Mouse (Mus musculus) central nervous system, embryonic 11.5 days (tissue): ENCODE measurements around the gene Dhx58. TPM values are rescaled to one million over a fixed set of nuclear protein-coding genes. Genes with fewer than 3 reads are reported as not detected.

ENCODE experiments used
- polyA plus RNA-seq: library from polyadenylated mRNA; depleted of rRNA; stranded (reverse); fragments of >200 nt; gene quantifications from 2 replicates; pipeline ENCODE4 v1.2.3, GENCODE M21; 2012; rRNA removed

Dhx58 gene
- 3.2 and 3.3 TPM in 2 replicates for polyA plus RNA-seq

GRCm38 (mm10) chr11:100703851-100704531, at the start of gene Dhx58:
Gene Dhx58, minus strand, starts transcription at chr11:100704271.

GRCm38 (mm10) chr11:100738066-100738604, 34.1 kb upstream of the Dhx58 start, which contains the start of gene Rab5c:
Gene Rab5c, minus strand, starts transcription at chr11:100738215.

GRCm38 (mm10) chr11:100713735-100714533, 9.9 kb upstream of the Dhx58 start, which contains the start of gene Hspb9:
Gene Hspb9, plus strand, starts transcription at chr11:100713850.

GRCm38 (mm10) chr11:100711783-100712615, 7.9 kb upstream of the Dhx58 start, which contains the start of gene Kat2a:
Gene Kat2a, minus strand, starts transcription at chr11:100712465.

DNA sequence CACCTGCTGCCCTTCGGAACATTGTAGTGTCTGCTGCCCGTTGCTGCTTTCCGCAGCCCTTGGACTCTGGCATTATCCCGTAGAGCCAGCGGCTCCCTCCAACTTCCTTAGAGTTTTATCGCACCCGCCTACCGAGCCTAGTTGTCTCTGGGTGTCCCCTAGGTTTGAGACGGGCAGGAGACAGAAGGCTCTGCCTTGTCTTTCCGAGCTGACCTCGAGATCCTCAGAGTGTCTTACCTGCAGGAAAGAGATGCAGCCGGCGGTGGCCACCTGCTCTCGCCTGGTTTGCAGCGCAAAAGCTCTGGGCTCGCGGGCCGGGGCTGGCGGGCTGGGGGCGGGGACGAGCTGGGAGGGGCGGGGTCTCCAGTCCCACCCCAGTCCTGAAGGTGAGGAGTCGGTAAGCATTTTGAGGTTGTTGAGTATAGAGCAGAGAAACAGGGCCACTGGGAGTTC, 11.9 kb downstream of the Dhx58 start, which contains the start of gene Zfp385c:
Gene Zfp385c, minus strand, starts transcription at position 292 of the 453 bp plus-strand sequence.

Other genes with a start within 250 kb of the Dhx58 start
- 9.5 and 9.8 TPM in 2 replicates for gene Klhl11, start 231.5 kb downstream of the Dhx58 start, polyA plus RNA-seq
- gene Acly, start 176.3 kb downstream of the Dhx58 start, polyA plus RNA-seq = 174 and 188 TPM in 2 replicates
- gene Ttc25, start 158.7 kb downstream of the Dhx58 start, polyA plus RNA-seq = 1.1 and 1.6 TPM in 2 replicates
- 10.0 and 14.6 TPM in 2 replicates for gene Cnp, start 129.4 kb downstream of the Dhx58 start, polyA plus RNA-seq
- 67.2 and 77.8 TPM in 2 replicates for gene Nkiras2, start 85.0 kb downstream of the Dhx58 start, polyA plus RNA-seq
- gene Dnajc7, start 84.1 kb downstream of the Dhx58 start, polyA plus RNA-seq = 267 and 311 TPM in 2 replicates
- 0.35 and 0.65 TPM in 2 replicates for gene Zfp385c, start 11.8 kb downstream of the Dhx58 start, polyA plus RNA-seq
- 49.7 and 54.3 TPM in 2 replicates for gene Kat2a, start 8.2 kb upstream of the Dhx58 start, polyA plus RNA-seq
- gene Hspb9, start 9.6 kb upstream of the Dhx58 start, polyA plus RNA-seq = 0.21 TPM in 1 of 2 replicates, not detected in the other
- gene Rab5c, start 33.9 kb upstream of the Dhx58 start, polyA plus RNA-seq = 91.1 and 137 TPM in 2 replicates
- gene Kcnh4, start 55.7 kb upstream of the Dhx58 start, polyA plus RNA-seq = 6.4 and 7.2 TPM in 2 replicates
- gene Hcrt, start 58.7 kb upstream of the Dhx58 start, polyA plus RNA-seq = 0.28 TPM in 1 of 2 replicates, not detected in the other
- 5.8 and 6.6 TPM in 2 replicates for gene Ghdc, start 66.7 kb upstream of the Dhx58 start, polyA plus RNA-seq
- gene Stat5b, start 146.5 kb upstream of the Dhx58 start, polyA plus RNA-seq = 12.9 and 15.9 TPM in 2 replicates
- gene Stat5a, start 155.1 kb upstream of the Dhx58 start, polyA plus RNA-seq = 2.1 and 3.3 TPM in 2 replicates
- gene Stat3, start 235.3 kb upstream of the Dhx58 start, polyA plus RNA-seq = 20.9 and 23.6 TPM in 2 replicates